Mouse (Mus musculus) liver, embryonic 14.5 days (tissue): ENCODE results near the gene Nav2.

ENCODE experiments used
- CTCF ChIP-seq: IDR thresholded peaks from 2 replicates; pipeline ENCODE4 v1.5.1; 2016; ENCODE audit warnings: antibody characterized with exemption, low read depth, control low read depth
- EP300 ChIP-seq: IDR thresholded peaks from 2 replicates; pipeline ENCODE4 v1.6.1; 2016; ENCODE audit warnings: antibody characterized with exemption, low read depth

DNA sequence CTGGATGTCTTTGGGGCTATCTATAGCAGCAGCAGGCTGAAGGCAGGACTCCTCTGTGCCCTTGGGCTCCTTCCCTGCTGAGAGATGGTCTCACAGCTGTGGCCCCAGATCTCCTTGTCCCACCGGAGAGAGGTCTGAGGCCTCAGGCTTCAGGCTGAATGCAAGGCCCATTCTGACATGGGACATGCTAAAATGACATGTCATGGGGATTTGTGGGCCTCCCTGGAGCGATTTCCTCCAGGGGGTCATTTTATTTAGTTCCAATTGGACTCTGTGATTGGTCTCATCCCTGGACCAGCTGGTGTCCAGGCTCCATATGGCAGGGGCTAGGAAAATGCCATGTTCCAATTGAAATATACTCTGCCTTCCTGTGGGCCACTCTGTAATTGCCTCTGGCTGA lies 197.0 kb downstream of the Nav2 start:
- no peak for TF ChIP-seq EP300
- TF ChIP-seq CTCF = no peak
